Mouse (Mus musculus) bone marrow macrophage, adult 2 months (primary cell): ENCODE results near the gene Def6.

Source experiments
- CTCF ChIP-seq: IDR thresholded peaks from 2 replicates; pipeline ENCODE4 v1.5.1; 2012; ENCODE audit warnings: low read depth, mild to moderate bottlenecking, low read length, moderate library complexity
- POLR2A ChIP-seq: IDR thresholded peaks from 2 replicates; pipeline ENCODE4 v1.6.1; 2012; ENCODE audit warnings: mild to moderate bottlenecking, low read depth, low read length, borderline replicate concordance

DNA sequence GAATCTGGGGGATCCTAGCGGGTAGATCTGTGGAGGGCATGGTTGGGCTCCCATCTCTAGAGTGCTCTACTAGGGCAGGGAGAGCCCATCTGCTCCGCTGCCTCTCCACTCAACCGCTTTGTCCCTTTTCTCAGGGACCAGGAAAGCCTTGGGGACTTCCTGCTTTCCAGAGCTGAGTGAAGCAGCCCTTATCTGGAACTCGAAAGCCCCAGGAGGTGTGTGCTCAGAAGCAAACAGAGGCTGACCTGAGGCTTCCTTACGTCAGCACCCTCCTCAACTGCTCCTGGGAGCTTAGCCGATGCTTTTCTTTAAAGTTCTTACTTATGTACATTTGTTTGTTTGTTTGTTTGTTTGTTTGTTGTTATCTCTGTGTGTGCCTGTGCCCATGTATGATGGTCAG is 65.3 kb downstream of the Def6 start:
- TF ChIP-seq POLR2A (no peak), CTCF (no peak)
